20 mouse cellular contexts compared by ENCODE assay signal in the genomic region with DNA sequence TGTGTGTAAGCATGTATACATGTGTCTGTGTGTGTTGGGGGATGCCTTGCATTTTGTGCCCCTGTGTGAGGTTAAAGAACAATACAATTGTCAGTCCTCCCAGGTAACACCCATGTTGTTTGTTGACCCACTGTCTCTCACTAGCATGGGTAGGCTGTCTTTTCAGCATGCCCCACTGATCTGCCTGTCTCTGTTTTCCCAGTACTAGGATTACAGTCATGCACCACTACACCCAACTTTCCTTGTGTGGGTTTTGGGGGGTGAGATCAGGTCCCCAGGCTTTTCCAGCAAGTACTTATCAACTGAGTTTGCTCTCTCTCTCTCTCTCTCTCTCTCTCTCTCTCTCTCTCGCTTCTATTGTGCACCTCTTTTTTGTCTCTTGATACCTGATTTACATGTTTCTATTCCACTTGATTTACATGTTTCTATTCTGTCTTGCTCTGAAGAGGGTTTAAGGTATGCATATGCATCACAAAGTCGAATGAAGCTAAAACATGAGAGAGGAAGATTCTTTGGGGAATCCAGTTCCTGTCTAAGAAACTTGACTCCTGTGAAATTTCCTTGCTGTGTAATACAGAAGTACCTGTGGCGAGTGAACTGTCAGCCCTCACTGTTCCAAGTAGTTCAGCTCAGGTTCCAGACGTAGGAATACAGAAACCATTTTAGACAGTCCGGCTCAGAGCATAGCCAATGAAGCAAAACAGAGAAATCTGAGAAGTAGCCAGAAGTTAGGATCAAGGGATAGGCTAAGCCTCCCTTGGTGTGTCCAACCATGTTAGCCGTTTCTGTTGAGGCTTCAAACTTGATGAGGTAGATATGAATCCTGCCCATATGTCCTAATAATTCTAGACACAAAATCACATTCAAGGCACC.
"Had no signal": no experiment of that assay in that cellular context is flagged by ENCODE, and none has a peak within 500 bp of the region (broad histone marks: within the 10 kb centered on the region; RNA-seq: fewer than 3 reads in every experiment).

No protein-coding gene starts in this region.

- H3K27me3 ChIP-seq: liver, embryonic 13.5 days; midbrain, embryonic 13.5 days; neural tube, embryonic 12.5 days; neural tube, embryonic 15.5 days had no signal

- H3K27ac ChIP-seq: hindbrain, postnatal 0 days; left cerebral cortex, adult 2 months; liver, embryonic 13.5 days; macrophage; midbrain, embryonic 13.5 days; neural tube, embryonic 12.5 days; neural tube, embryonic 15.5 days; stomach, postnatal 0 days had no signal

- H3K36me3 ChIP-seq: liver, embryonic 13.5 days; midbrain, embryonic 13.5 days; neural tube, embryonic 12.5 days; neural tube, embryonic 15.5 days had no signal

- H3K4me3 ChIP-seq: left cerebral cortex, adult 2 months; liver, embryonic 13.5 days; midbrain, embryonic 13.5 days; neural tube, embryonic 12.5 days; neural tube, embryonic 15.5 days had no signal

- ATAC-seq: hindbrain, postnatal 0 days; inflammation-experienced regulatory T-cells, adult 6 months; intestine, embryonic 16.5 days; midbrain, embryonic 13.5 days had no signal

- H3K4me1 ChIP-seq: liver, embryonic 13.5 days; midbrain, embryonic 13.5 days; neural tube, embryonic 12.5 days; neural tube, embryonic 15.5 days had no signal

- H3K4me2 ChIP-seq: liver, embryonic 13.5 days; lung, embryonic 14.5 days; midbrain, embryonic 13.5 days; neural tube, embryonic 12.5 days; neural tube, embryonic 15.5 days had no signal

- H3K9me3 ChIP-seq: liver, embryonic 13.5 days; midbrain, embryonic 13.5 days; neural tube, embryonic 12.5 days; neural tube, embryonic 15.5 days had no signal

- DNase-seq: kidney, adult 2 months; kidney, postnatal 25 days; layer of hippocampus, postnatal 36 days; liver, embryonic 13.5 days; lung, embryonic 14.5 days; right cerebral cortex, adult 18-20 months; right cerebral cortex, postnatal 14 days; right cerebral cortex, postnatal 4 days; thymus, adult 2 months; thymus, postnatal 14 days; thymus, postnatal 4 days had no signal

- H3K9ac ChIP-seq: liver, embryonic 13.5 days; lung, embryonic 14.5 days; midbrain, embryonic 13.5 days; neural tube, embryonic 12.5 days; neural tube, embryonic 15.5 days had no signal
